Mouse (Mus musculus) midbrain, postnatal 0 days (tissue): ENCODE measurements at regions not wholly inside any gene's neighbourhood (a gene's known extent, or its start where the extent isn't known, plus 50 kb on each side); places are given as distances from the start of the nearest gene placed in this dataset.

Experiments used
- ATAC-seq: fragments of 200-750 bp; cut with Nextera tagmentation; 2 replicates; pipeline ENCODE4 v1.8.0; 2017; ENCODE audit warnings: moderate number of reproducible peaks, mild to moderate bottlenecking, moderate TSS enrichment, moderate library complexity; ENCODE audit not compliant: low FRiP score
- DNase-seq: peaks from one replicate; pipeline ENCODE4 v3.0.0-alpha.2; 2015; ENCODE audit warnings: low spot score
- H3K27ac ChIP-seq: fragments of 300-500 bp; sonication (generic); 2 replicates; pipeline ENCODE4 v1.5.1; 2014; ENCODE audit warnings: low read depth, mild to moderate bottlenecking, low read length, mixed read lengths
- H3K27me3 ChIP-seq: fragments of 300-500 bp; sonication (generic); 2 replicates; pipeline ENCODE4 v1.6.1; 2014; ENCODE audit warnings: low read length, control low read depth, mixed read lengths; ENCODE audit not compliant: insufficient read depth
- H3K36me3 ChIP-seq: fragments of 300-500 bp; sonication (generic); 2 replicates; pipeline ENCODE4 v1.6.1; 2014; ENCODE audit warnings: low read length, control low read depth, mixed read lengths; ENCODE audit not compliant: insufficient read depth
- H3K4me1 ChIP-seq: fragments of 300-500 bp; sonication (generic); 2 replicates; pipeline ENCODE4 v1.6.1; 2014; ENCODE audit warnings: mild to moderate bottlenecking, control low read depth, antibody characterized with exemption, low read length, mixed read lengths; ENCODE audit not compliant: insufficient read depth
- H3K4me2 ChIP-seq: fragments of 300-500 bp; sonication (generic); 2 replicates; pipeline ENCODE4 v1.6.1; 2014; ENCODE audit warnings: low read depth, mild to moderate bottlenecking, low read length, mixed read lengths; ENCODE audit not compliant: poor library complexity, severe bottlenecking
- H3K4me3 ChIP-seq: fragments of 300-500 bp; sonication (generic); 2 replicates; pipeline ENCODE4 v1.5.1; 2014; ENCODE audit warnings: low read depth, mild to moderate bottlenecking, low read length, moderate library complexity
- H3K9ac ChIP-seq: fragments of 300-500 bp; sonication (generic); replicated peaks from 2 replicates; pipeline ENCODE4 v1.6.1; 2014; ENCODE audit warnings: mild to moderate bottlenecking, low read length, moderate library complexity, mixed read lengths; ENCODE audit not compliant: poor library complexity, severe bottlenecking
- H3K9me3 ChIP-seq: fragments of 300-500 bp; sonication (generic); 2 replicates; pipeline ENCODE4 v1.6.1; 2016; ENCODE audit warnings: low read length, control low read depth
- CTCF ChIP-seq: IDR thresholded peaks from 2 replicates; pipeline ENCODE4 v1.5.1; 2016; ENCODE audit warnings: antibody characterized with exemption, mild to moderate bottlenecking
- WGBS: fragments of 180-500 bp; shearing (Covaris S2); extraction: QIAGEN DNeasy Blood & Tissue Kit; methylation state at CpG from one replicate; pipeline ENCODE4 v1.1.7; 2014; 5-methylcytosine and 5-hydroxymethylcytosine counted together

DNA sequence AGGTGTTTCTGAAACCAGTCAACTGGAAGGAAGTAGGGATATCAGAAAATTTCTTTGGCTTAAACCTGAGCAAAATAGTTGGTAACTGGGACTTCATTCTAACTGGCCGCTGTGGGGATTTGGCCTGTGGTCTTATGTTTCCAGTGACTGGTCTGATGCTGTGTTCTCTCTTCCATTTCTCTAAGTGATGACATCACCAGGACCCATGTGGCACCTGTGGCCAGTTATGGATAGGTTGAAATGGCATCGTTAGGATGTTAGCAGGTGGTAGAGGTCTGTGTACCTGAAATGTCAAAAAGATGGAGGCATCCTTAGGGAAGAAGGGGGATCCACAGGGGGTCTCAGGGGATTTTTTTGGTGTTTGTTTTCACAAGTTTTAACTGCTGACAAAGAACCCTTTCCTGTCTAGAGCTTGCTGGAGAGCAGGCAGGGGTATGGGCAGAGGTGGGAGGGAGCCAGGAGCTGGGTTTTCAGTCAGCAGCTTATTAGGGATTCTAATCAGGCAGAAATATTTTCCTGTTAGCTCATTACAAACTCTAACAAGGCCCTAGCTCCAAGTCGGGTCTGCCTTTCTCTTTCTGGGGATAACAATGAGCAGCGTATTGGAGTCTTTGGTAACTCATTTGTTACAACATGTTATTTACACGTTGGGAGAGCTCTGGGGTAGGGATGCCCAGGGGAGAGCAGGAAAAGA is 170.2 kb downstream of the Adck1 start:
- no peak overlapping the region for H3K27ac ChIP-seq
- no peak overlapping the region for H3K4me3 ChIP-seq
- no peaks in the 10 kb centered on the region for H3K27me3 ChIP-seq
- ATAC-seq (no peak), DNase-seq (no peak)
- no peak for TF ChIP-seq CTCF
- H3K36me3 ChIP-seq = no peaks in the 10 kb centered on the region
- H3K4me2 ChIP-seq = no peak overlapping the region
- H3K9me3 ChIP-seq = no peaks in the 10 kb centered on the region
- H3K4me1 ChIP-seq = no peaks in the 10 kb centered on the region
- whole genome bisulfite sequencing = 51% methylated on average over 5 of the region's 5 CpGs
- H3K9ac ChIP-seq = no peak overlapping the region

GRCm38 (mm10) chr12:88532261-88532973 is 172.1 kb downstream of the Adck1 start:
- Histone ChIP-seq H3K9ac (no peak overlapping the region), H3K27ac (no peak overlapping the region), H3K4me3 (no peak overlapping the region), H3K27me3 (no peaks in the 10 kb centered on the region), H3K9me3 (no peaks in the 10 kb centered on the region), H3K4me2 (no peak overlapping the region), H3K36me3 (no peaks in the 10 kb centered on the region), H3K4me1 (no peaks in the 10 kb centered on the region)
- ATAC-seq (peak; percentile 31; the same call in 1 of the 2 replicates), DNase-seq (no peak)
- 46% methylated on average over 8 of the region's 8 CpGs for WGBS
- TF ChIP-seq CTCF = no peak

- ATAC-seq (no peak), DNase-seq (no peak)
- Histone ChIP-seq H3K27me3 (no peaks in the 10 kb centered on the region), H3K4me2 (no peak overlapping the region), H3K27ac (no peak overlapping the region), H3K36me3 (no peaks in the 10 kb centered on the region), H3K9me3 (no peaks in the 10 kb centered on the region), H3K4me3 (no peak overlapping the region), H3K4me1 (no peaks in the 10 kb centered on the region), H3K9ac (no peak overlapping the region)
- 86% methylated on average over 1 of the region's 1 CpGs for WGBS
- no peak for TF ChIP-seq CTCF
Observed at GRCm38 (mm10) chr12:88551856-88552255, 170.8 kb upstream of the Nrxn3 start.

GRCm38 (mm10) chr12:88555475-88555874 is 167.2 kb upstream of the Nrxn3 start:
- Histone ChIP-seq H3K4me2 (no peak overlapping the region), H3K4me3 (no peak overlapping the region), H3K27ac (no peak overlapping the region), H3K27me3 (no peaks in the 10 kb centered on the region), H3K9me3 (no peaks in the 10 kb centered on the region), H3K4me1 (no peaks in the 10 kb centered on the region), H3K9ac (no peak overlapping the region), H3K36me3 (no peaks in the 10 kb centered on the region)
- WGBS = 86% methylated on average over 2 of the region's 2 CpGs
- no peak for ATAC-seq
- no peak for TF ChIP-seq CTCF
- DNase-seq = no peak

DNA sequence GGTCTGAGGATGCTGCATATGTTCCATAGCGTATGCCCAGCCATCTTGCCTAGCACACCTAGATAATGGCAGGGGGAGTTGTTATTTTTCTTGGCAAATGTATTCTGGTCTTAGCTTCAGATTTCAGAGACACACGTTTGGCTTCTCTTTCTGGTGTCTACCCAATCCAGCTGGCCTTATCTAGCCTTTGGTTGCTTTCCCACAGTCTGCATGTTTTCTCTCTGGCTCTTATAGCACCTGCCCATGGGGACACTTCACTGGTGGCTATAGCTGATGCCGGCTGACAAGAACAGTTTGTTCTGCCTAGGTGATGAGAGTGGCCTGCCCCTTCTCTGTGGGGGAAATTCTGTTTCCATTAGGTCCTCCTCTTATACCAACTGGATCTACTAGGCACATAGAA is 164.6 kb upstream of the Nrxn3 start:
- Histone ChIP-seq H3K4me2 (no peak overlapping the region), H3K4me3 (no peak overlapping the region), H3K36me3 (no peaks in the 10 kb centered on the region), H3K27me3 (no peaks in the 10 kb centered on the region), H3K27ac (no peak overlapping the region), H3K4me1 (no peaks in the 10 kb centered on the region), H3K9ac (no peak overlapping the region), H3K9me3 (no peaks in the 10 kb centered on the region)
- ATAC-seq = no peak
- 81% methylated on average over 3 of the region's 3 CpGs for WGBS
- no peak for DNase-seq
- no peak for TF ChIP-seq CTCF

GRCm38 (mm10) chr12:88579974-88580373 is 142.7 kb upstream of the Nrxn3 start:
- peak; percentile 59 for DNase-seq

More at GRCm38 (mm10) chr12:88579974-88580373, 142.7 kb upstream of the Nrxn3 start:
- H3K4me1 ChIP-seq = no peaks in the 10 kb centered on the region
- no peak overlapping the region for H3K4me3 ChIP-seq
- H3K36me3 ChIP-seq = no peaks in the 10 kb centered on the region
- TF ChIP-seq CTCF = no peak; the same call in 1 of the 2 replicates
- no peaks in the 10 kb centered on the region for H3K27me3 ChIP-seq
- no peak overlapping the region for H3K4me2 ChIP-seq
- H3K27ac ChIP-seq = no peak overlapping the region
- H3K9me3 ChIP-seq = no peaks in the 10 kb centered on the region
- 27% methylated on average over 8 of the region's 8 CpGs for WGBS
- ATAC-seq = 0 out of 2 replicates have a peak, but pooled peaks have one; percentile 49
- no peak overlapping the region for H3K9ac ChIP-seq
